Mouse (Mus musculus): ENCODE data around the gene Lrrc43.
A peak's percentile ranks its signal among the peaks of the same experiment; 100 is the strongest.

Gene Lrrc43

GRCm38 (mm10) chr5:123520666-123521065 lies 31.6 kb downstream of the Lrrc43 start:
- DNase-seq (ENCODE audit: low read depth, low spot score), result no peak

DNA sequence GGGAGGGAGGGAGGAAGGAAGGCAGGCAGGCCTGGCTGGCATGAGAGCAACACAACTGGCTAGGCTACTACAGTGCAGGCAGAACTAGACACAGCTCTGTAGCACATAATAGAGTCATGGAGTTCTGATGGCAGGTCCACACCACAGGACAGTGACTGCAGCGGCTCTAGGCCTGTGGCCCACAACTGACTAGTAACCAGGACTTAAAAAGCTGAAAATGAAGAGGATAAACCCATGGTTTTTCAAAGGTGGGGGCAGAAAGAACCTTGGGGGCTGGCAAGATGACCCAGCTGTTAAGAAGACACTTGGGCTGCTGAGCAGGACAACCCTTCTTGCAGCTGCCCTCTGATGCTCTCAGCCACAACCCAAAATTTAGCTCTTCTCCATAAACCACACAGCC lies 32.5 kb downstream of the Lrrc43 start:
- no peak for DNase-seq (ENCODE audit: low read depth, low spot score)

- no peak for DNase-seq (ENCODE audit: low read depth, low spot score)
These were observed 33.1 kb downstream of the Lrrc43 start for GRCm38 (mm10) chr5:123522166-123522565.

DNA sequence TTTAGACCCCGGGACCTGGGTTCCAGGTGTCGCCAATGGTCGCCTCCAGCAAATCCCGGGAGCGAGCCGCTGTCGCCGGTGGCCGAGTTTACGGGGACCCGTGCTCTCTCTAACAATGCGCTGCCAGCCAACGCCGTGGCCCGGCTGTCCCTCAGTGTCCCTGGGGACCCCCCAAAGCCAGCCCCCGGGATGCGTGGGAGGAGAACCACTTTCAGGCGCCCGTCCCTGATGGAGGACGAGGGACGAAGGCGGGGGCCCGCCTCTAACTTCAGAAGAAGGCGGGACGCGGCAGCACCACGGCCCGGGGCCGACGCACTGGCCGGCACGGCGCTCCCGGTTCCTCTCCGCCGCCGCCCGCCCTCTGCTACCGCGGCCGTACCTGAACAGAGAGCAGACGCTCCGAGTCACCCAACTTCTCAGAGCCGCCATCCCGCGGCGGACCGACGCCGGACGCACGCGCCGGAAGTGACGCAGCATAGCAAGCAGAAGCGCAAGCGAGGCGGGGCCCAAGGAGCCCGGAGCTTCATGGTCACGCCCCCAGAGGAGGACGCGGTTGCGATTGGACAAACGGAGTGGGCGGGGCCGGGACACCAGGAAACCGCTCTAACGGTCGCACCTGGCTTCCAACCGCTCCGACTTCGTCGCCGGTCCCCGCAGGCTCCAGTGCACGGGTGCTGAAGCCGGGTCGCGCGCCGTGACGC lies 34.7 kb downstream of the Lrrc43 start, which contains the start of gene Diablo:
Gene Diablo (minus strand): TSS at position 485 of the 701 bp plus-strand sequence.
- peak; percentile 98 for DNase-seq (ENCODE audit: low read depth, low spot score)

- DNase-seq (ENCODE audit: low read depth, low spot score), result no peak
These were observed 35.3 kb downstream of the Lrrc43 start for GRCm38 (mm10) chr5:123524393-123524750.

DNA sequence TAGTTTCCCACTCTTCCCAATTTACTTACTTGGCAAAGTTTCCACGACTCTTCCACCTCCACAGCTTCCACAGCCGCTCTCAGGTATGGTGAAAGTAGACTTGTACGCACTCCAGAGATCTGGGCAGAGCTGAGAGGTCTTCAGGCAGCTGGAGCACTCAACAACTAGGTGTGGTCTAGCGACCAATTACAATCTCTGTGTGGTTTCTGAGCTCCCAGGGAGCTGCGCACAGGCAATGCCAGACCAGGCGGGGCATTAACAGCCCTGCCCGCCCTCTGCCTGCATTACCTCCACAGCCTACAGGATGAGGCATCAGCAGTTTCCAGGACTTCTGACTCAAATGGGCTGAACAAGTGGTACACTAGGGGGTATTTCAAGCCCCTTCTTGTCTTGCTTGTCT lies 36.2 kb downstream of the Lrrc43 start, which contains the start of gene Gm49027:
Gene Gm49027 (minus strand): TSS at position 208 of the 400 bp plus-strand sequence.
- no peak for DNase-seq (ENCODE audit: low read depth, low spot score)

DNA sequence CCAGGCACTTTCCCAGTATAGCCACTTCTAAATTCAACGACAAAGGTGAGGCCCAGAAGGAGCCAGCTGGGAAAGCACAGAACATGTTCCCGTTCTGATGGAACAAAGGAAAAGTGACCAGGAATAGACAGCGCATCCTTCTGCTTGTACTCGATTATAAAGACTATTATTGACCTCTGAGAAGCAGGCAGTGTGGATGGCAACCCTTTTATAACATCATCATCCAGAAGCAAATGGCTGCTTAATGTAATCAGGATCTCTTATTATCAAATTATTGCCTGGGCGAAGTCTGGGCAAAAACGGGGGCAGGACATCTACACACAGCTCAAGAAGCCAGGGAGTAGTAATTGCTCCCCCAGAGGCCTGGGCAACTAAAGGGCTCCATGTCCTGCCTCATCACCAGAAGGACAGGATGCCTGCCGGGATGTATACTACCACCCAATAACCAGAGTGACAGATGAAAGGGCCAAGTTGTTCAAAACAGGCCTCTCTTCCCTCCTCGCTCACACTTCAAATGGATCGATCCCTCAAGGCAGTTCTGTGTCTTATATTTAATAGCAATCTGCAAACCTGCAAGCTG lies 36.9 kb downstream of the Lrrc43 start:
- no peak for DNase-seq (ENCODE audit: low read depth, low spot score)

DNA sequence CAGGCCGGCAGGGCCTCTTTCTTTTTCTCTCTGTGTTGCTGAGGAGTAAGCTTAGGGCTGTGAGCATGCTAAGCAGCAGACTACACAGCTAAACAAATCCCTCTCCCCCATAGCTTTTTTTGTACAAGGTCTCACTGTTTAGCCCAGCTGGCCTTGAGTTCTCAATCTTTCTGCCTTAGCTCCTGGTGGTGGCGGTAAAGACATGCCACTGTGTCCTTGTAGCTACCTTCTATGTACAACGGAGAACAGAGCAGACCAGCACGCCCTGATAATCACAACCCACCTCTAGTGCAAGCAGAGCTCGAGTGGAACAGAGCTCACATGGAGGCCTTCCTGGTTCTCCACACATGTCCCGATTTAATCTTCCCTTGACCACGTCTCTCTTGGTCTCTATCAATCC lies 39.5 kb downstream of the Lrrc43 start:
- no peak for DNase-seq (ENCODE audit: low read depth, low spot score)

GRCm38 (mm10) chr5:123530056-123530455 lies 41.0 kb downstream of the Lrrc43 start:
- no peak for DNase-seq (ENCODE audit: low read depth, low spot score)

- no peak for DNase-seq (ENCODE audit: low read depth, low spot score)
These were observed 44.7 kb downstream of the Lrrc43 start for GRCm38 (mm10) chr5:123533801-123534200.

GRCm38 (mm10) chr5:123555693-123556092 lies 66.6 kb downstream of the Lrrc43 start:
- DNase-seq (ENCODE audit: low read depth, low spot score), result no peak

DNA sequence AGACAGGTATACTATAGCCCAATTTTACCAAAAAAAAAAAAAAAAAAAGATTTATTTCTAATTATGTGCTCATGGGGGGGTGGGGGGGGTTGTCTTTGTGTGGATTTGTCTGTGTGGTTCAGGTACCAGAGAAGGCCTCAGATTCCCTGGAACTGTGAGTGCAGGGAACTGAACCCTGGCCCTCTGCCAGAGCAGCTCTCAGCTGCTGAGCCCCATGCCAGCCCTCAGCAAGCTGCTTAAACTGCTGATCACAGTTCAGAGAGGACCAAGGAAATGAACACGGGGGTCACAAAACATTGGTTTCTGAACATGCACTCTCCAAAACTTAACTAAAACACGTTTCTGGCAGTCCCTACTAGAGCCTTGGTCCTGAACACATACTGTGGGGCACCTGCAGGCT lies 67.3 kb downstream of the Lrrc43 start:
- DNase-seq (ENCODE audit: low read depth, low spot score), result no peak

Measured in c-Kit-negative CD71-positive TER-119-positive erythroid progenitor cells, embryonic 14.5 days (primary cell).